Comparison of ENCODE assay signal across 1 mouse cellular context in genomic region chr2:73467071-73467851, GRCm38 (mm10).
TF ChIP-seq lines count a peak whose summit lies in the region.

No protein-coding gene starts in this region.

TF ChIP-seq in CH12.LX, 34 proteins besides CTCF, POLR2A, EP300 and RAD21 (continued from another document):
- no peak for TF ChIP-seq MXI1 (IDR thresholded peaks at IDR 0.05; ENCODE audit: low read depth, low read length)
- peak; percentile 62 for TF ChIP-seq JUND (conservative IDR thresholded peaks at IDR 0.05; ENCODE audit: low read depth, low read length)
- peak; percentile 53; the same call in 1 of the 2 replicates for TF ChIP-seq ETS1 (conservative IDR thresholded peaks at IDR 0.05; ENCODE audit: low read depth, low read length)
- TF ChIP-seq ZNF384 (IDR thresholded peaks at IDR 0.05; ENCODE audit: low read depth, low read length): peak; percentile 92
- TF ChIP-seq USF1 (IDR thresholded peaks at IDR 0.05; ENCODE audit: low read depth, low read length): no peak
- peak; percentile 22; the same call in 1 of the 2 replicates for TF ChIP-seq MYC (IDR thresholded peaks at IDR 0.05; ENCODE audit: low read depth, low read length)
- peak; percentile 64; the same call in 1 of the 2 replicates for TF ChIP-seq JUN (IDR thresholded peaks at IDR 0.05; ENCODE audit: insufficient read depth, low read depth, low read length)
- no peak for TF ChIP-seq HCFC1 (IDR thresholded peaks at IDR 0.05; ENCODE audit: low read depth, low read length)
TF ChIP-seq in CH12.LX: peak in this region for 9.
